Mouse (Mus musculus): ENCODE measurements around the gene Cubn. TPM values are rescaled to one million over a fixed set of nuclear protein-coding genes. Genes with fewer than 3 reads are reported as not detected.

Cubn gene
- polyA plus RNA-seq, 2 experiments: 0.04 to 0.06 TPM

DNA sequence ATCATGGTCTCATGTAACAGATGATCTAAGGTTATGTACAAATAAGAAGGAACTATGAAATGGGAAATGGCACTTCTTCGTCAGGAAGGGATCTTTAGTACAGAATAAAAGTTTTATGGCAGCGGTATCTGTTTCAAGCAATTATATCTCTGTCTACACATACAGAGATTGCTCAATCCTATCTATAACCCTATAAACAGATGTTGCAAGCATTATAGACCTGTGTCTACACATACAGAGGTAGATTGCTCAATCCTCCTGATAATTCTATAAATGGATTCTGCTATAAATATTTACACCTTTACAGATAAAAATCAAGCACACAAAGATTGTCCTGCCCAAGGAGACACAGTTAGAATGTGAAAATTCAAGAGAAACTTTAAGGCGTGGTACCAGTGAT is 21.5 kb downstream of the Cubn start:
- H3K9me3 ChIP-seq (ENCODE audit: control insufficient read depth, low read length): no peaks in the 10 kb centered on the region
- 63% methylated on average over 3 of the region's 3 CpGs for WGBS (ENCODE audit: insufficient replicate concordance)
- no peak overlapping the region for H3K4me2 ChIP-seq (ENCODE audit: low read depth)
- no peak overlapping the region for H3K27ac ChIP-seq
- no peak for ATAC-seq (ENCODE audit: insufficient read depth)
- TF ChIP-seq CTCF (IDR thresholded peaks at IDR 0.05; ENCODE audit: low read depth): no peak
- no peak for TF ChIP-seq EP300 (IDR thresholded peaks at IDR 0.05; ENCODE audit: low read depth)
- no peak overlapping the region for H3K4me3 ChIP-seq (ENCODE audit: insufficient read depth in 1 of 2, low read depth in 2 of 2, low read length in 2 of 2)
- no peaks in the 10 kb centered on the region for H3K4me1 ChIP-seq (replicated peaks; ENCODE audit: control insufficient read depth in 2 of 2, insufficient read depth in 2 of 2, low read length in 1 of 2)
- no peak overlapping the region for H3K9ac ChIP-seq (replicated peaks)
- no peaks in the 10 kb centered on the region for H3K27me3 ChIP-seq (ENCODE audit: control insufficient read depth, insufficient read depth, low read length)
- DNase-seq (ENCODE audit: low read depth in 3 of 3, low spot score in 3 of 3): no peak
- no peaks in the 10 kb centered on the region for H3K36me3 ChIP-seq (replicated peaks; ENCODE audit: control insufficient read depth, insufficient read depth, low read depth)

DNA sequence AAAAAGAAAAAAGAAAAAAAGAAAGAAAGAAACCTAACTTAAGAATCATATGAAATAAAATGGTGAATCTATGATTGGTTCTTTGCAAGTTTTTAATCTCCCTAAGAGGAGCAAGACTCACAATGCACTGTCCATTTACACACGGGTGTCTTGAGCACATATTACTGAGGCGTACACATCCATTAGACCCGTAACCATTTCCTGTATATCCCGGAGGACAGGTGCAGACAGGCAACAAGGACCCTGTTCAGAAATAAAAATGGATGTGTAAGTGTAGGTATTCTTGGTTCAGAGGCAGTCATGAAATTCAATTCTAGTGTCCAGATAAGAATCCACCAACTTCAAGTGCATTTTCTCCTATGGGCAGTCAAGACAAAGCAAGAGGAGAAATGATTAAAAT is 22.0 kb downstream of the Cubn start:
- Histone ChIP-seq H3K36me3 (replicated peaks; ENCODE audit: control insufficient read depth, insufficient read depth, low read depth) (no peaks in the 10 kb centered on the region), H3K9ac (replicated peaks) (no peak overlapping the region), H3K4me3 (ENCODE audit: insufficient read depth in 1 of 2, low read depth in 2 of 2, low read length in 2 of 2) (no peak overlapping the region), H3K9me3 (ENCODE audit: control insufficient read depth, low read length) (no peaks in the 10 kb centered on the region), H3K4me1 (replicated peaks; ENCODE audit: control insufficient read depth in 2 of 2, insufficient read depth in 2 of 2, low read length in 1 of 2) (no peaks in the 10 kb centered on the region), H3K27me3 (ENCODE audit: control insufficient read depth, insufficient read depth, low read length) (no peaks in the 10 kb centered on the region), H3K27ac (no peak overlapping the region), H3K4me2 (ENCODE audit: low read depth) (no peak overlapping the region)
- no peak for TF ChIP-seq EP300 (IDR thresholded peaks at IDR 0.05; ENCODE audit: low read depth)
- TF ChIP-seq CTCF (IDR thresholded peaks at IDR 0.05; ENCODE audit: low read depth): no peak
- DNase-seq (ENCODE audit: low read depth in 3 of 3, low spot score in 3 of 3) (no peak), ATAC-seq (ENCODE audit: insufficient read depth) (no peak)
- 68% methylated on average over 4 of the region's 4 CpGs for WGBS (ENCODE audit: insufficient replicate concordance)

DNA sequence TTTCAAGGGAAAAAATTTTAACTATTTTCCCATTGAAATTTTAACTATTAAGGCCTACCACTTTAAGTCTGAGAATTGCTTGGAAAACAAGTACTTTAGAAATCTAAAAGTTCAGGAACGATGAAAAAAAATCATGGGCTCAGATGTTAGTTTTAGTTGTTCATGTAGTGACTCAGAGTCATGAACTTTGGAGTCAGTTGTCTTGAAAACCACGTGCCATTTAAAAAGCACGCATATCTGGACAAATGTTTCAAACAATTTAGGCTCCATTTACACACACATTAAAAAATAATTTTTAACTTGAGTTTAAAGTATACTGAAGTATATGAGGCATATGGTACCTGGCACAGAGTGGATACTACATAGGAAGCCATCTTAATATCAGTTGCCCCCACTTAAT is 24.9 kb downstream of the Cubn start:
- no peaks in the 10 kb centered on the region for H3K27me3 ChIP-seq (ENCODE audit: control insufficient read depth, insufficient read depth, low read length)
- TF ChIP-seq CTCF (IDR thresholded peaks at IDR 0.05; ENCODE audit: low read depth): no peak
- TF ChIP-seq EP300 (IDR thresholded peaks at IDR 0.05; ENCODE audit: low read depth): no peak
- WGBS (ENCODE audit: insufficient replicate concordance): 66% methylated on average over 3 of the region's 3 CpGs
- no peak overlapping the region for H3K27ac ChIP-seq
- H3K4me1 ChIP-seq (replicated peaks; ENCODE audit: control insufficient read depth in 2 of 2, insufficient read depth in 2 of 2, low read length in 1 of 2): no peaks in the 10 kb centered on the region
- no peak overlapping the region for H3K9ac ChIP-seq (replicated peaks)
- no peak for ATAC-seq (ENCODE audit: insufficient read depth)
- H3K9me3 ChIP-seq (ENCODE audit: control insufficient read depth, low read length): no peaks in the 10 kb centered on the region
- H3K4me2 ChIP-seq (ENCODE audit: low read depth): no peak overlapping the region
- H3K4me3 ChIP-seq (ENCODE audit: insufficient read depth in 1 of 2, low read depth in 2 of 2, low read length in 2 of 2): no peak overlapping the region
- no peak for DNase-seq (ENCODE audit: low read depth in 3 of 3, low spot score in 3 of 3)
- H3K36me3 ChIP-seq (replicated peaks; ENCODE audit: control insufficient read depth, insufficient read depth, low read depth): no peaks in the 10 kb centered on the region

DNA sequence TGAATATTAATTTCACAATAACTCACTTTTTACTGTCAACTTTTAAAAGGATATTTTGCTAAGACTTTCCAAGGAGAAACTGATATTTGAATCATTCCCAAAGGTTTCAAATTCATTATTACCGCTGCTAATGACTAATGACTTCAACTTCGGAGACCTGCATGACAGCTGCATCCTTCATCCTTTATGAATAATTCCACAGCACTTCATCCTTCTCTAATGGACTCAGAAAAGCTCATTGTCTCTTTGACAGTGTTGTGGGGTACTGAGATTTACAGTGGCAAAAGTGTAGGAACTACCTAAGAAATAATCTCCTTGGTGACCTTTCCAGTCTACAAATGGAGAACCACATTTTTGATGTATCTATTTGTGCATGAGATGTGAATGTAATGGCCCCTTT is 33.5 kb downstream of the Cubn start:
- Histone ChIP-seq H3K4me1 (replicated peaks; ENCODE audit: control insufficient read depth in 2 of 2, insufficient read depth in 2 of 2, low read length in 1 of 2) (no peaks in the 10 kb centered on the region), H3K4me3 (ENCODE audit: insufficient read depth in 1 of 2, low read depth in 2 of 2, low read length in 2 of 2) (no peak overlapping the region), H3K9ac (replicated peaks) (no peak overlapping the region), H3K9me3 (ENCODE audit: control insufficient read depth, low read length) (no peaks in the 10 kb centered on the region), H3K4me2 (ENCODE audit: low read depth) (no peak overlapping the region), H3K27ac (no peak overlapping the region), H3K36me3 (replicated peaks; ENCODE audit: control insufficient read depth, insufficient read depth, low read depth) (no peaks in the 10 kb centered on the region), H3K27me3 (ENCODE audit: control insufficient read depth, insufficient read depth, low read length) (no peaks in the 10 kb centered on the region)
- no peak for ATAC-seq (ENCODE audit: insufficient read depth)
- 76% methylated on average over 2 of the region's 2 CpGs for WGBS (ENCODE audit: insufficient replicate concordance)
- no peak for TF ChIP-seq EP300 (IDR thresholded peaks at IDR 0.05; ENCODE audit: low read depth)
- no peak for TF ChIP-seq CTCF (IDR thresholded peaks at IDR 0.05; ENCODE audit: low read depth)
- DNase-seq (ENCODE audit: low read depth in 3 of 3, low spot score in 3 of 3): no peak

DNA sequence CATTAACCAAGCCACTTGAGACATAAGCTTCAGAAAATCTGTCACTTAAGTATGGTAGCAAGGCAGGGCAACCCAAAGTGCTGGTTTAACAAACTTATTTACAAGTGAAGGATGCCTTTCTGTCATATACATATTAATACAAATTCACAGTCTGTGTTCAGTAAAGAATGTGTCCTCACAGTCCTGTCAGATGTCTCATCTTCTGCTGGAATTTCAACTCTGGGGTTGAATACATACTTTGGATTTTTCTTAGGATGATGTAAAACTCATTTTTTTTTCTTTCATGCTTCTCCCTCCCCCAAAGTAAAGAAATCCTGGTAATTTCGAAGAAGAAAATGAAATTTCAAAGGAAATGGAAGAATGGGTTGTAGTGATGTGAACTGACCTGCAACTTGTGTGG is 34.8 kb downstream of the Cubn start:
- no peaks in the 10 kb centered on the region for H3K36me3 ChIP-seq (replicated peaks; ENCODE audit: control insufficient read depth, insufficient read depth, low read depth)
- no peak overlapping the region for H3K9ac ChIP-seq (replicated peaks)
- no peaks in the 10 kb centered on the region for H3K27me3 ChIP-seq (ENCODE audit: control insufficient read depth, insufficient read depth, low read length)
- TF ChIP-seq CTCF (IDR thresholded peaks at IDR 0.05; ENCODE audit: low read depth) (no peak), EP300 (IDR thresholded peaks at IDR 0.05; ENCODE audit: low read depth) (no peak)
- no peaks in the 10 kb centered on the region for H3K9me3 ChIP-seq (ENCODE audit: control insufficient read depth, low read length)
- H3K27ac ChIP-seq: no peak overlapping the region
- no peak overlapping the region for H3K4me3 ChIP-seq (ENCODE audit: insufficient read depth in 1 of 2, low read depth in 2 of 2, low read length in 2 of 2)
- 48% methylated on average over 1 of the region's 1 CpGs for WGBS (ENCODE audit: insufficient replicate concordance)
- no peak for ATAC-seq (ENCODE audit: insufficient read depth)
- no peaks in the 10 kb centered on the region for H3K4me1 ChIP-seq (replicated peaks; ENCODE audit: control insufficient read depth in 2 of 2, insufficient read depth in 2 of 2, low read length in 1 of 2)
- no peak for DNase-seq (ENCODE audit: low read depth in 3 of 3, low spot score in 3 of 3)
- no peak overlapping the region for H3K4me2 ChIP-seq (ENCODE audit: low read depth)
